Mouse (Mus musculus) liver, embryonic 12.5 days (tissue): ENCODE data around the gene Bpnt1. TPM values are rescaled to one million over a fixed set of nuclear protein-coding genes. Genes with fewer than 3 reads are reported as not detected.

ENCODE experiments used
- ATAC-seq: fragments of 200-750 bp; cut with Nextera tagmentation; 2 replicates; pipeline ENCODE4 v1.8.0; 2017; ENCODE audit warnings: moderate number of reproducible peaks, mild to moderate bottlenecking, moderate library complexity
- H3K27ac ChIP-seq: fragments of 300-500 bp; sonication (generic); 2 replicates; pipeline ENCODE4 v1.5.1; 2016; ENCODE audit warnings: mild to moderate bottlenecking
- H3K27me3 ChIP-seq: fragments of 300-500 bp; sonication (generic); replicated peaks from 2 replicates; pipeline ENCODE4 v1.6.1; 2016; ENCODE audit warnings: mild to moderate bottlenecking, moderate library complexity
- H3K36me3 ChIP-seq: fragments of 300-500 bp; sonication (generic); 2 replicates; pipeline ENCODE4 v1.6.1; 2016; ENCODE audit warnings: mild to moderate bottlenecking, moderate library complexity
- H3K4me1 ChIP-seq: fragments of 300-500 bp; sonication (generic); 2 replicates; pipeline ENCODE4 v1.6.1; 2016
- H3K4me2 ChIP-seq: fragments of 300-500 bp; sonication (generic); 2 replicates; pipeline ENCODE4 v1.6.1; 2016; ENCODE audit warnings: mild to moderate bottlenecking, moderate library complexity
- H3K4me3 ChIP-seq: fragments of 300-500 bp; sonication (generic); 2 replicates; pipeline ENCODE4 v1.5.1; 2016; ENCODE audit warnings: mild to moderate bottlenecking, moderate library complexity
- H3K9ac ChIP-seq: fragments of 300-500 bp; sonication (generic); 2 replicates; pipeline ENCODE4 v1.6.1; 2016; ENCODE audit warnings: mild to moderate bottlenecking, moderate library complexity
- H3K9me3 ChIP-seq: fragments of 300-500 bp; sonication (generic); replicated peaks from 2 replicates; pipeline ENCODE4 v1.6.1; 2016; ENCODE audit warnings: mild to moderate bottlenecking, moderate library complexity
- WGBS: fragments of 180-500 bp; shearing (Covaris S2); methylation state at CpG from one replicate; pipeline ENCODE4 v1.1.7; 2016; ENCODE audit not compliant: insufficient replicate concordance; 5-methylcytosine and 5-hydroxymethylcytosine counted together
- polyA plus RNA-seq: library from polyadenylated mRNA; unstranded; fragments of >200 nt; fragmentation: Nextera tagmentation; extraction: Ambion mirVana; gene quantifications from 2 replicates; pipeline ENCODE4 v1.2.1, GENCODE M21; 2016

Bpnt1 gene
- polyA plus RNA-seq, 1 experiment from 2014 or later, result 19.2 TPM

- H3K27ac ChIP-seq, result no peak overlapping the region
- H3K4me2 ChIP-seq, result no peak overlapping the region
- no peak for ATAC-seq
- WGBS, result 71% methylated on average over 6 of the region's 6 CpGs
- H3K4me3 ChIP-seq, result no peak overlapping the region
- peaks cover 32% of the 10 kb centered on the region for H3K4me1 ChIP-seq
- no peaks in the 10 kb centered on the region for H3K9me3 ChIP-seq
- H3K36me3 ChIP-seq, result peaks cover 12% of the 10 kb centered on the region
- no peaks in the 10 kb centered on the region for H3K27me3 ChIP-seq
- H3K9ac ChIP-seq, result no peak overlapping the region
Observed at GRCm38 (mm10) chr1:185335231-185335765, 3.3 kb downstream of the Bpnt1 start.

- H3K4me3 ChIP-seq, result no peak overlapping the region
- no peaks in the 10 kb centered on the region for H3K9me3 ChIP-seq
- no peak overlapping the region for H3K27ac ChIP-seq
- 56% methylated on average over 3 of the region's 3 CpGs for WGBS
- no peak overlapping the region for H3K9ac ChIP-seq
- H3K27me3 ChIP-seq, result no peaks in the 10 kb centered on the region
- H3K4me1 ChIP-seq, result peaks cover 26% of the 10 kb centered on the region
- H3K4me2 ChIP-seq, result no peak overlapping the region
- ATAC-seq, result no peak
- H3K36me3 ChIP-seq, result peaks cover 23% of the 10 kb centered on the region
Observed at GRCm38 (mm10) chr1:185336535-185336934, 4.6 kb downstream of the Bpnt1 start.

DNA sequence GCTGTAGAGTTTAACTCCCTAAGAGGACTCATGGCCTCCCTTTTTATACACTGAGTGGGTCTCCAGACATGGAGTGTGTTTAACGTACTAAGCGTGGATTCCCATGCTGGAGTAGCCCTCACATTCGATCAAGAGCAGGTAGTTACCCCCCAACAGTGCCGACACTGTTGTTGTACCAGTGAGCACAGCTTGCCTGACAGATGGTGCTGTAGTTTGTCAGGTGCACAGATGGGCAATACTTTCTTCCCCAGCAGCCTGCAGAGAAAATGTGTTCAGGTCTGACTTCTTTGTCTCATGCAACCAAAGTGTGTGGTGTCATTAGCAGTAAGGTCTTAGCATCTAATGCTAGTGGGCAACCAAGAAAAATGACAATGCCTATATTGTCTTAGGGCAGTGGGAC lies 10.5 kb downstream of the Bpnt1 start:
- H3K36me3 ChIP-seq, result peaks cover 64% of the 10 kb centered on the region
- H3K4me3 ChIP-seq, result no peak overlapping the region
- H3K27ac ChIP-seq, result no peak overlapping the region
- 90% methylated on average over 4 of the region's 4 CpGs for WGBS
- H3K4me2 ChIP-seq, result no peak overlapping the region
- no peaks in the 10 kb centered on the region for H3K9me3 ChIP-seq
- no peaks in the 10 kb centered on the region for H3K27me3 ChIP-seq
- no peaks in the 10 kb centered on the region for H3K4me1 ChIP-seq
- ATAC-seq, result no peak
- no peak overlapping the region for H3K9ac ChIP-seq

DNA sequence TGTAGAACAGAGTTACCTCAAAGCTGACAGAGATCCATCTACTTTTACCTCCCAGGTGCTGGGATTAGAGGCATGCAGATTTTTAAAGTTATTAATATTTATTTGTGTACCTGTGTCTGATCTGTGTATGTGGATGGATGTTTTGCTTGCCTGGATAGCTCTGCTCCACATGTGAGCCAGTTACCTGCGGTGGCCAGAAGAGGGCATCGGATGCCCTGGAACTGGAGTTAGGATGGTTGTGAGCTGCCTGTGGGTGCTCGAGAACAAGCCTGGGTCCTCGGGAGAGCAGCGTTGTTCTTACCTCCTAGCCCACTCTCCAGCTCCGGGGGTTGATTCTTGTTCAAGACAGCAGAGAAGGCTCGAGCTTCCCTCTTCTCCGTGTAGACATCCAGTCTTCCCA lies 11.5 kb downstream of the Bpnt1 start:
- Histone ChIP-seq H3K9me3 (no peaks in the 10 kb centered on the region), H3K27me3 (no peaks in the 10 kb centered on the region), H3K36me3 (peaks cover 70% of the 10 kb centered on the region), H3K9ac (no peak overlapping the region), H3K27ac (no peak overlapping the region), H3K4me1 (no peaks in the 10 kb centered on the region), H3K4me3 (no peak overlapping the region), H3K4me2 (no peak overlapping the region)
- WGBS, result 78% methylated on average over 8 of the region's 8 CpGs
- no peak for ATAC-seq

- Histone ChIP-seq H3K4me1 (no peaks in the 10 kb centered on the region), H3K9me3 (no peaks in the 10 kb centered on the region), H3K4me2 (no peak overlapping the region), H3K27me3 (no peaks in the 10 kb centered on the region), H3K27ac (no peak overlapping the region), H3K9ac (no peak overlapping the region), H3K36me3 (peaks cover 69% of the 10 kb centered on the region), H3K4me3 (no peak overlapping the region)
- WGBS, result 68% methylated on average over 10 of the region's 10 CpGs
- ATAC-seq, result no peak
Observed at GRCm38 (mm10) chr1:185346188-185346587, 14.2 kb downstream of the Bpnt1 start.

GRCm38 (mm10) chr1:185349741-185350140 lies 17.8 kb downstream of the Bpnt1 start:
- whole genome bisulfite sequencing, result 78% methylated on average over 14 of the region's 14 CpGs
- Histone ChIP-seq H3K9me3 (no peaks in the 10 kb centered on the region), H3K27me3 (no peaks in the 10 kb centered on the region), H3K9ac (no peak overlapping the region), H3K4me2 (no peak overlapping the region), H3K4me1 (no peaks in the 10 kb centered on the region), H3K27ac (no peak overlapping the region), H3K4me3 (no peak overlapping the region), H3K36me3 (peaks cover 53% of the 10 kb centered on the region)
- no peak for ATAC-seq

DNA sequence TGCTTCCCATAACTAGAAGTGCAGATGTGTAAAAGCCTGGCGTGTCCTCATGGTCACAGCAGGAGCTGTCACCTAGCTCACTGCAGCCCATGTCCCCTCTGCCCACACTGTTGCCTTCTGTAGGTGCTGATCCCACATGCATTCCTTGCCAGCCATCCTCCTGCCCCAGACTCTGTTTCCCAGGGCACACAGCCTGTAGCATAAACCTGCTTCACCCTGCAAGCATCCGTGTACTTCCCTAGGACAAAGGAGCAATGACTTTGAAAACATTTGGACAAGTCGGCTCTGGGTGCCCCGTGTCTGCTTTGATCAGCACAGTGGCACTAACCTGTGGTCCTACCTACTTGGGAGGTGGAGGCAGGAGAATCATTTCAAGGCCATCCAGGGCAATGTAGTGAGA lies 18.7 kb downstream of the Bpnt1 start:
- Histone ChIP-seq H3K9ac (no peak overlapping the region), H3K36me3 (peaks cover 46% of the 10 kb centered on the region), H3K4me3 (no peak overlapping the region), H3K27me3 (no peaks in the 10 kb centered on the region), H3K9me3 (no peaks in the 10 kb centered on the region), H3K27ac (no peak overlapping the region), H3K4me2 (no peak overlapping the region), H3K4me1 (no peaks in the 10 kb centered on the region)
- no peak for ATAC-seq
- WGBS, result 75% methylated on average over 4 of the region's 4 CpGs

GRCm38 (mm10) chr1:185352151-185352550 lies 20.2 kb downstream of the Bpnt1 start:
- Histone ChIP-seq H3K9ac (no peak overlapping the region), H3K4me3 (no peak overlapping the region), H3K9me3 (no peaks in the 10 kb centered on the region), H3K27me3 (no peaks in the 10 kb centered on the region), H3K27ac (no peak overlapping the region), H3K4me1 (no peaks in the 10 kb centered on the region), H3K4me2 (no peak overlapping the region), H3K36me3 (peaks cover 46% of the 10 kb centered on the region)
- ATAC-seq, result peak; percentile 27; the same call in 1 of the 2 replicates
- WGBS, result 66% methylated on average over 12 of the region's 12 CpGs

DNA sequence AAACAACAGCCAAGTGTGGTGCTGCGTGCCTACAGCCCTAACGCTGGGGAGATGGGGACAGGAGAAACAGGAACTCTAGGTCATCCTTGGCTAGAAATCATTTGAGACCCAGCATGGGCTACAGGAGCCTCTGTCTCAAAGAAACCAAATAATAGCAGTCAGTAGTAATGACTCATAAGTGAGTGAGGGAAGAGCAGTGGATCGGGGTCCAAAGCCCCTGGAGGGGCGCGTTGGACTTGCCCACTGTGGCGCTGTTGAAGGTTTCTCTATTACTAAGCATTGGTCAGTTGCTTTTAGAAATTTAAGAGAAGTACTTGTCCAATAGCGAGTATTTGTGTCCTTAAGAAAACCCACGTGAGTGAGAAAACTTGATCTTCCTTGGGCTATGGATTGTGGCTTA lies 21.4 kb downstream of the Bpnt1 start:
- Histone ChIP-seq H3K4me1 (no peaks in the 10 kb centered on the region), H3K4me3 (no peak overlapping the region), H3K9ac (no peak overlapping the region), H3K36me3 (peaks cover 46% of the 10 kb centered on the region), H3K27ac (no peak overlapping the region), H3K4me2 (no peak overlapping the region), H3K9me3 (no peaks in the 10 kb centered on the region), H3K27me3 (no peaks in the 10 kb centered on the region)
- no peak for ATAC-seq
- whole genome bisulfite sequencing, result 86% methylated on average over 8 of the region's 8 CpGs

DNA sequence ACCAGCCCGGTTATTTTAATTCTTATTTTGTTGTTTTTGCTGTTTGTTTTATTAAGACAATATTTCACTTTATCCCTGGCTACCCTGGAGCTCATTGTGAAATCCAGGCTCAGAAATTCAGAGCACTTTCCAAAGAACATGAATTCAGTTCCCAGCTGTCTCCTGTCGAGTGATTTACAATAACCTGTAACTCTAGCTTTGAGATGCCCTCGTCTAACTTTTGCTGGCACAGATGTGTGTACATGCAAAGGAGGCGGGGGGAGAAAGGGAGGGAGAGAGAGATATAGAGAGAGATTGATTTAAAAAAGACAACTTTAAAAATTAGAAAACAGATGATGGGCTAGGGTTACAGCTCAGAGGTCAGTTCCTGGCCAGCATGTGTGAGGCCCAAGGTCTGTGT lies 22.8 kb downstream of the Bpnt1 start:
- H3K36me3 ChIP-seq, result peaks cover 39% of the 10 kb centered on the region
- no peaks in the 10 kb centered on the region for H3K4me1 ChIP-seq
- no peaks in the 10 kb centered on the region for H3K9me3 ChIP-seq
- H3K27me3 ChIP-seq, result no peaks in the 10 kb centered on the region
- H3K9ac ChIP-seq, result no peak overlapping the region
- no peak for ATAC-seq
- H3K4me3 ChIP-seq, result no peak overlapping the region
- H3K4me2 ChIP-seq, result no peak overlapping the region
- 67% methylated on average over 4 of the region's 4 CpGs for WGBS
- no peak overlapping the region for H3K27ac ChIP-seq

- no peak overlapping the region for H3K27ac ChIP-seq
- no peaks in the 10 kb centered on the region for H3K9me3 ChIP-seq
- 89% methylated on average over 8 of the region's 8 CpGs for whole genome bisulfite sequencing
- H3K4me2 ChIP-seq, result no peak overlapping the region
- no peak overlapping the region for H3K4me3 ChIP-seq
- H3K4me1 ChIP-seq, result 0 out of 2 replicates have a peak, but pooled peaks cover 5% of the 10 kb centered on the region
- no peak overlapping the region for H3K9ac ChIP-seq
- ATAC-seq, result no peak
- H3K27me3 ChIP-seq, result no peaks in the 10 kb centered on the region
- H3K36me3 ChIP-seq, result peaks cover 27% of the 10 kb centered on the region
Observed at GRCm38 (mm10) chr1:185356246-185356645, 24.3 kb downstream of the Bpnt1 start.

DNA sequence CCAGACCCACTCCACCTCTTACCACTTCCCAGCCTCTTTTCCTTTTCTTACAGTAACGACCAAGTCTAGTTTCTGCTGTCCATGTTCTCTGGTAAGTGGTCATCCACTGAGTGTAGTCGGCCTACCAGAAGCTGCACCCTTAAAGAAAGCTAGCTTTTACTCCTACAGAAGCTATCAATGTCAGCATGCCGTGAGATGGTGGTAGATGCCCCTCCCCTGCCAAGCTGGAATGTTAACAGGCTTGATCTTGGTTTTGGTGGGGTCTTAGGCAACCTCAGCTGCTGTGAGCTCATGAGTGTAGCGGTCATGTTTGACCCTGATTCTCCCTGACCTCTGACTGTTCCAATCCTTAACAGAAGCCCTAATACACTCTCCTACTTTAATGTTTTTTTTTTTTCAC lies 26.3 kb downstream of the Bpnt1 start:
- no peak overlapping the region for H3K4me3 ChIP-seq
- ATAC-seq, result no peak

More for the DNA sequence above, 26.3 kb downstream of the Bpnt1 start:
- Histone ChIP-seq H3K9me3 (no peaks in the 10 kb centered on the region), H3K9ac (no peak overlapping the region), H3K36me3 (peaks cover 18% of the 10 kb centered on the region), H3K27ac (no peak overlapping the region), H3K4me2 (no peak overlapping the region), H3K27me3 (no peaks in the 10 kb centered on the region), H3K4me1 (peaks cover 16% of the 10 kb centered on the region)
- WGBS, result 72% methylated on average over 4 of the region's 4 CpGs
